Mouse (Mus musculus) lung, postnatal 0 days (tissue): ENCODE measurements around the gene Mvb12b. TPM values are rescaled to one million over a fixed set of nuclear protein-coding genes. Genes with fewer than 3 reads are reported as not detected.

ENCODE experiments used
- ATAC-seq: fragments of 200-750 bp; cut with Nextera tagmentation; 2 replicates; pipeline ENCODE4 v1.8.0; 2017; ENCODE audit warnings: moderate library complexity
- DNase-seq: peaks from one replicate; pipeline ENCODE4 v3.0.0-alpha.2; 2016; ENCODE audit warnings: low spot score
- H3K27ac ChIP-seq: fragments of 300-500 bp; sonication (generic); 2 replicates; pipeline ENCODE4 v1.5.1; 2014; ENCODE audit warnings: antibody characterized with exemption, mild to moderate bottlenecking, low read length, mixed read lengths
- H3K27me3 ChIP-seq: fragments of 300-500 bp; sonication (generic); replicated peaks from 2 replicates; pipeline ENCODE4 v1.6.1; 2014; ENCODE audit warnings: low read length, mixed read lengths; ENCODE audit not compliant: insufficient read depth
- H3K36me3 ChIP-seq: fragments of 300-500 bp; sonication (generic); 2 replicates; pipeline ENCODE4 v1.6.1; 2014; ENCODE audit warnings: low read length, mixed read lengths; ENCODE audit not compliant: insufficient read depth
- H3K4me1 ChIP-seq: fragments of 300-500 bp; sonication (generic); 2 replicates; pipeline ENCODE4 v1.6.1; 2014; ENCODE audit warnings: antibody characterized with exemption, low read depth, low read length, mixed read lengths; ENCODE audit not compliant: insufficient read depth
- H3K4me2 ChIP-seq: fragments of 300-500 bp; sonication (generic); replicated peaks from 2 replicates; pipeline ENCODE4 v1.6.1; 2014; ENCODE audit warnings: low read depth, mild to moderate bottlenecking, low read length, moderate library complexity, mixed read lengths
- H3K4me3 ChIP-seq: fragments of 300-500 bp; sonication (generic); 2 replicates; pipeline ENCODE4 v1.5.1; 2014; ENCODE audit warnings: low read depth, low read length
- H3K9ac ChIP-seq: fragments of 300-500 bp; sonication (generic); replicated peaks from 2 replicates; pipeline ENCODE4 v1.6.1; 2014; ENCODE audit warnings: low read depth, mild to moderate bottlenecking
- H3K9me3 ChIP-seq: fragments of 300-500 bp; sonication (generic); 2 replicates; pipeline ENCODE4 v1.6.1; 2016; ENCODE audit warnings: low read length, mixed read lengths
- CTCF ChIP-seq: IDR thresholded peaks from 2 replicates; pipeline ENCODE4 v1.5.1; 2016; ENCODE audit warnings: antibody characterized with exemption, mild to moderate bottlenecking
- EP300 ChIP-seq: IDR thresholded peaks from 2 replicates; pipeline ENCODE4 v1.6.1; 2016; ENCODE audit warnings: antibody characterized with exemption, mild to moderate bottlenecking, control low read depth
- WGBS: fragments of 180-500 bp; shearing (Covaris S2); extraction: QIAGEN DNeasy Blood & Tissue Kit; methylation state at CpG from one replicate; pipeline ENCODE4 v1.1.7; 2014; 5-methylcytosine and 5-hydroxymethylcytosine counted together
- polyA plus RNA-seq: library from polyadenylated mRNA; unstranded; fragments of >200 nt; fragmentation: Nextera tagmentation; extraction: Ambion mirVana; gene quantifications from 2 replicates; pipeline ENCODE4 v1.2.1, GENCODE M21; 2015

The Mvb12b gene
- polyA plus RNA-seq, 1 experiment from 2014 or later, result 21.3 TPM

DNA sequence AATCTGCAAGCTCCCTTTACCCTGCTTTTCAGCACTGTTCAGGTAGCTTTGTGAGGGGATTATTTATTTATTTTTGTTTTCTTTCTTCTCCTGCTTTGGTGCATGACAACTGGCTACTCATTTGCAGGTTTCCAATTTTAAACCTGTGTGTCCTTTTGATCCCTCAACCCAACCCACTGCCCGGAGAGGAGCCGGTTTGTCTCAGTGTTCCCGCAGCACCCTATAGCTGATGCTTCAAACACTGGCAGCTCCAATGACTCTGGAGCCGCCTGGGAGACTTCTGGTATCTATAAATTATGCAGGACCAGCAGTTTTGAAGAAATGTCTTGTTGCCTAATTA is 16.6 kb downstream of the Mvb12b start:
- peaks cover 61% of the 10 kb centered on the region for H3K4me1 ChIP-seq
- no peak overlapping the region for H3K4me3 ChIP-seq
- 83% methylated on average over 4 of the region's 4 CpGs for WGBS
- H3K9ac ChIP-seq, result no peak overlapping the region
- no peaks in the 10 kb centered on the region for H3K27me3 ChIP-seq
- DNase-seq (no peak), ATAC-seq (no peak)
- H3K27ac ChIP-seq, result no peak overlapping the region
- no peak overlapping the region for H3K4me2 ChIP-seq
- TF ChIP-seq CTCF, result no peak
- no peak for TF ChIP-seq EP300
- H3K36me3 ChIP-seq, result no peaks in the 10 kb centered on the region
- no peaks in the 10 kb centered on the region for H3K9me3 ChIP-seq

DNA sequence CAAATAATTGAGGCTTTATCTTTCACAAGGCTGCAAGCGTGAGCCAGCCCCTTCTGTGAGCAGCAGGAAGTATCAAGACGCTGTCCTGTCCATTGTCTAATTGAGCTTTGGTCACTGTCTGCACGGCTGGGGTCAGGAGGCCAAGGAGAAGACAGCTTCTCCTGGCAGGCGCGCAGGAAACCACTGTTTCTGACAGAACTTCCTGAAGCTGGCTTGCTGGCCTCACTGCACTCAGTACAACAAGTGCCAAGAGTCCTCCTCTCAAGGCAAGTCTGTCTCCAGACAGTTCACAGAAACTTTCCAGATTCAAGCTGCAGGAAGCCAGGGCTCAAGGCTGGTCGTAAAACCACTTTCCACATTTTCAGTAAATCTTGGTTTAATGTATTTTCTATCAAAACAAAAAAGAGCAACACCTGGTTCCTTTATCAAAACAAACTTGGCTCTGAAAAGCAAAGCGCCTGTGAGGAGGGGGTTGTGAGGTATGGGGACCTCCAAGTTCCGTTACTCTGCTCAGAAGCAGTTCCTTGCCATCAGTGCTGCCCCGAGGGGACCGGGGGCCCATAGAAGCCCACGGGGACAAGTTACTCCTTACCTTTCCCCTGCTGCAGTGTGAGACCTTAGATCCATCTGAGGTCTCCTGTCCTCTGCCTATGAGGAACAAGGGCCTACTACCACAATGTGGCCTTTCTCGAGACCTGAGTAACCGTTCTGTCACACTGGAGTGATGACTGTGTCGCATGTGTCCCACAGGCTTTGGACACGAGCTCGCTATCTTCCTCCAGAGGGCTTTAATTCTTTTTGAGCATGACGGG is 17.2 kb downstream of the Mvb12b start:
- Histone ChIP-seq H3K4me3 (no peak overlapping the region), H3K9me3 (no peaks in the 10 kb centered on the region), H3K4me2 (0 out of 2 replicates have a peak overlapping the region, but pooled peaks have one; percentile 11), H3K4me1 (peaks cover 57% of the 10 kb centered on the region), H3K36me3 (no peaks in the 10 kb centered on the region), H3K27me3 (no peaks in the 10 kb centered on the region), H3K27ac (peak overlapping the region; percentile 54; the same call in 1 of the 2 replicates), H3K9ac (no peak overlapping the region)
- ATAC-seq (peak; percentile 63), DNase-seq (peak; percentile 85)
- TF ChIP-seq CTCF (no peak), EP300 (peak; percentile 80)
- 44% methylated on average over 17 of the region's 17 CpGs for WGBS

DNA sequence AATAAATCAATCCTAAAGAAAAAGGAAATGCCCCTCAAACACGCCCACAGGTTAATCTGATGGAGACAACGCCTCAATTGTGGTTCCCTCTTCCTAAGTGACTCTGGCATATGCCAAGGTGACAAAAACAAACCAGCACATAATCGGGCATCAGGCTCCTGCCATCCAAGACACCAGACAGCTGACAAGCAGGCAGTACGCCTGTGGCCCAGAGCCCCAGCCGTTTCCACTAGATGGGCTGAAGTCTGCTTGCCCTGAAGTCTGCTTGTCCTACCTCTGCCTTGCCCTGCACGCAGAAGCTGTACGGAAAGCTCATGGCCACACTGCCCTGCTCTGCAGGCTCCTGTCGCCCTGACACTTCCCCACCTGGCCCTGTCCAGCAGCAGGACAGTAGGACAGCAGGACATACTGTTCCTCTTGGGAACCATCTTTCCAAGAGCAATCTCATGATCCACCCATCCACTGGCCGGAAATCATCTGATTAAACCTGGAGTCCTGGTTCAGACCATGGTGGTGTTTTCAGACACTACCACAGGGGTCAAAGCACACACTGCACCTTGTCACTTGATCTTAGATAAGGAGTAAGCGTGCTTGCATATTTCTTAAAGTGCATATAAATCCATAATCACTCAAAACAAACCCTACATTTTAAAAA is 17.9 kb downstream of the Mvb12b start:
- TF ChIP-seq EP300, result no peak
- no peak for TF ChIP-seq CTCF
- peak overlapping the region; percentile 54 for H3K27ac ChIP-seq
- H3K36me3 ChIP-seq, result no peaks in the 10 kb centered on the region
- no peak overlapping the region for H3K4me3 ChIP-seq
- DNase-seq, result no peak
- H3K9me3 ChIP-seq, result no peaks in the 10 kb centered on the region
- no peak overlapping the region for H3K4me2 ChIP-seq
- peaks cover 51% of the 10 kb centered on the region for H3K4me1 ChIP-seq
- WGBS, result 43% methylated on average over 10 of the region's 10 CpGs
- no peak for ATAC-seq
- H3K9ac ChIP-seq, result no peak overlapping the region; the same call in 1 of the 2 replicates
- H3K27me3 ChIP-seq, result no peaks in the 10 kb centered on the region

DNA sequence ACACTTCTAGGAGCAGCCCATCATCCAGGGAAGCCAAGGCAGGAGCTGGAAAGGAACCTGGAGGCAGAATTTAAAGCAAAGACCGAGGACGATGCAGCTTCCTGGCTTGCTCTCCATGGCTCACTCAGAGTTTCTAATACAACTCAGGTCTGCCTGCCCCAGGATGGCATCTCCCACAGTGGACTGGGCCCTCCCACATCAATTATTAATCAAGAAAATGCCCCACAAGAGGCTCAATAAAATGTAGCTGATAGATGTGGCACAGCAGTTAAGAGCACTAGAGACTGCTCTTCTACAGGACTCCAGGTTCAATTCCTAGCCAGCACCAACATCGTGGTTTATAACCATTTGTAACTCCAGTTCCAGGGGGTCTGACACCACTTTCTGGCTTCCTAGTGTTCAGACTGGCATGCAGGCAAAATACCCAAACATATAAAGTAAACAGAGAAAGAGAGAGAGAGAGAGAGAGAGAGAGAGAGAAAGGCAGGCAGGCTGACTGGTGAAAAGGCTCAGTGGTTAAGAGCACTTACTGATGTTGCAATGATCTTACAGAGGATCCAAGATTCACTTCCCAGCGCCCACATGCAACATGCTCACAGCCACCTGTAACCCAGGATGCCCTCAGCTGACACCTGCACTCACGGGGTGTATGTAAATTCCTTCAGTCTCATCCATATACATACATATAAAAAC is 18.6 kb downstream of the Mvb12b start:
- H3K9me3 ChIP-seq, result no peaks in the 10 kb centered on the region
- H3K9ac ChIP-seq, result no peak overlapping the region; the same call in 1 of the 2 replicates
- WGBS, result 32% methylated on average over 5 of the region's 5 CpGs
- no peaks in the 10 kb centered on the region for H3K36me3 ChIP-seq
- no peak for TF ChIP-seq EP300
- TF ChIP-seq CTCF, result no peak
- DNase-seq (peak; percentile 45), ATAC-seq (no peak)
- peak overlapping the region; percentile 54; the same call in 1 of the 2 replicates for H3K27ac ChIP-seq
- no peaks in the 10 kb centered on the region for H3K27me3 ChIP-seq
- peaks cover 48% of the 10 kb centered on the region for H3K4me1 ChIP-seq
- H3K4me2 ChIP-seq, result no peak overlapping the region
- H3K4me3 ChIP-seq, result no peak overlapping the region

DNA sequence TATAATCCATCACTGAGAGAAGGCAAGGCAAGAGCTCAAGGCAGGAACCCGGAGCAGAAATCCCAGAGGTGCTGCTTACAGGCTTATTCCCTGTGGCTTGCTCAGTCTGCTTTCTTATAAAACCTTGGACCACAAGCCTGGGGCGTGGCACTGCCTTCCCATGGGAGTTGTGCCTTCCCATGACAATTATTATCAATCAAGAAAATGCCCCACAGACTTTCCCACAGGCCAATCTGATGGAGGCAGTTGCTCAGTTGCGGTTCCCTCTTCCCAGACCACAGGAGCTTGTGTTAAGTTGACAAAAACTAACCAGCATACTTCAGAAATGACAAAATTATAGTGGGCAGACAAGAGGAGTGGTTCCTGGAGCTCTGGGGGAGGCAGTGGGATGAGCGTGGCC is 19.4 kb downstream of the Mvb12b start:
- no peak overlapping the region for H3K9ac ChIP-seq
- DNase-seq (no peak), ATAC-seq (no peak)
- peaks cover 40% of the 10 kb centered on the region for H3K4me1 ChIP-seq
- H3K36me3 ChIP-seq, result no peaks in the 10 kb centered on the region
- TF ChIP-seq EP300 (no peak), CTCF (no peak)
- H3K9me3 ChIP-seq, result no peaks in the 10 kb centered on the region
- no peaks in the 10 kb centered on the region for H3K27me3 ChIP-seq
- H3K27ac ChIP-seq, result peak overlapping the region; percentile 3; the same call in 1 of the 2 replicates
- 84% methylated on average over 4 of the region's 4 CpGs for WGBS
- no peak overlapping the region for H3K4me2 ChIP-seq
- no peak overlapping the region for H3K4me3 ChIP-seq

DNA sequence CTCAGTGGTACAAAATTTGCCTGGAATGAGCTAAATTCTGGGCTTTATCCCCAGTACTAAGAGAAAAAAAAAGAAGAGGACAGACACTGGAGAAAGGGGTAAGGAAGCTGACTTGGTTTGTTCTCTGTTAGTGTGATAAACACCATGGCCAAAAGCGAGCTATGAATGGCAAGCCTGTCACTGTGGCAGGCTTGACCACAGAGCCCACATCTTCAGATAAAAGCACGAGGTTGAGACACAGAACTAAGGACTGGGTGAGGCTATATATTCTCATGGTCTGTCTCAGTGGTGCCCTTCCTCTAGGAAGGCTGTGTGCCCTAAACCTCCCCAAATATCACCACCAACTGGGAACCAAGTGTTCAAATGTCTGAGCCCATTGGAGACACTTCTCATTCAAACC is 31.0 kb downstream of the Mvb12b start:
- Histone ChIP-seq H3K36me3 (no peaks in the 10 kb centered on the region), H3K27me3 (no peaks in the 10 kb centered on the region), H3K4me2 (no peak overlapping the region), H3K27ac (no peak overlapping the region), H3K4me3 (no peak overlapping the region), H3K4me1 (no peaks in the 10 kb centered on the region; the same call in 1 of the 2 replicates), H3K9me3 (no peaks in the 10 kb centered on the region), H3K9ac (no peak overlapping the region)
- ATAC-seq (no peak), DNase-seq (no peak)
- WGBS, result 64% methylated on average over 2 of the region's 2 CpGs
- no peak for TF ChIP-seq EP300
- TF ChIP-seq CTCF, result no peak
